Mouse (Mus musculus): ENCODE results near the gene Ugt2b1.
"Not testable (repeated sequence)": the region's sequence is repeated elsewhere in the genome, so short reads cannot be mapped to it uniquely, and the experiment has no call there.

Gene Ugt2b1

GRCm38 (mm10) chr5:86926426-86926825, at the start of gene Ugt2b1:
Ugt2b1 (minus strand) TSS chr5:86926530.
- DNase-seq (ENCODE audit: low read depth, low spot score), result no peak

GRCm38 (mm10) chr5:86967271-86967670, 40.9 kb upstream of the Ugt2b1 start:
- not testable (repeated sequence) for DNase-seq (ENCODE audit: low read depth, low spot score)

- DNase-seq (ENCODE audit: low read depth, low spot score), result not testable (repeated sequence)
These were observed 36.5 kb upstream of the Ugt2b1 start for GRCm38 (mm10) chr5:86962849-86963248.

GRCm38 (mm10) chr5:86961587-86962358, 35.4 kb upstream of the Ugt2b1 start:
- DNase-seq (ENCODE audit: low read depth, low spot score), result no peak

- DNase-seq (ENCODE audit: low read depth, low spot score), result no peak
These were observed 34.2 kb upstream of the Ugt2b1 start for GRCm38 (mm10) chr5:86960504-86960903.

- no peak for DNase-seq (ENCODE audit: low read depth, low spot score)
These were observed 15.8 kb upstream of the Ugt2b1 start for GRCm38 (mm10) chr5:86942111-86942510.

GRCm38 (mm10) chr5:86920661-86921233, 5.6 kb downstream of the Ugt2b1 start:
- DNase-seq (ENCODE audit: low read depth, low spot score), result no peak

- DNase-seq (ENCODE audit: low read depth, low spot score), result no peak
These were observed 14.8 kb downstream of the Ugt2b1 start for GRCm38 (mm10) chr5:86911357-86912099.

- no peak for DNase-seq (ENCODE audit: low read depth, low spot score)
These were observed 15.6 kb downstream of the Ugt2b1 start for GRCm38 (mm10) chr5:86910770-86911169.

- DNase-seq (ENCODE audit: low read depth, low spot score), result no peak
These were observed 19.6 kb downstream of the Ugt2b1 start, which contains the start of gene Ugt2b34 for GRCm38 (mm10) chr5:86906758-86907157. Ugt2b34 (minus strand) TSS chr5:86906937.

- no peak for DNase-seq (ENCODE audit: low read depth, low spot score)
These were observed 36.4 kb downstream of the Ugt2b1 start for GRCm38 (mm10) chr5:86889933-86890332.

GRCm38 (mm10) chr5:86888420-86888819, 37.9 kb downstream of the Ugt2b1 start:
- no peak for DNase-seq (ENCODE audit: low read depth, low spot score)

GRCm38 (mm10) chr5:86887081-86887480, 39.2 kb downstream of the Ugt2b1 start:
- DNase-seq (ENCODE audit: low read depth, low spot score), result no peak

- DNase-seq (ENCODE audit: low read depth, low spot score), result no peak
These were observed 39.7 kb downstream of the Ugt2b1 start for GRCm38 (mm10) chr5:86886620-86887019.

GRCm38 (mm10) chr5:86871877-86872276, 54.5 kb downstream of the Ugt2b1 start:
- DNase-seq (ENCODE audit: low read depth, low spot score), result no peak

Measured in retina, adult 2 months (tissue).